Mouse (Mus musculus): ENCODE data around the gene Cemip. TPM values are rescaled to one million over a fixed set of nuclear protein-coding genes. Genes with fewer than 3 reads are reported as not detected.
A peak's percentile ranks its signal among the peaks of the same experiment; 100 is the strongest.

Cemip gene
- polyA plus RNA-seq, 1 experiment from 2014 or later, result 1.7 TPM

- Histone ChIP-seq H3K9me3 (ENCODE audit: low read depth, low read length) (no peaks in the 10 kb centered on the region), H3K4me1 (ENCODE audit: insufficient read depth) (no peaks in the 10 kb centered on the region), H3K27ac (ENCODE audit: low read depth) (no peak overlapping the region), H3K27me3 (ENCODE audit: insufficient read depth, low read length) (no peaks in the 10 kb centered on the region), H3K4me2 (no peak overlapping the region), H3K36me3 (ENCODE audit: insufficient read depth) (no peaks in the 10 kb centered on the region), H3K9ac (no peak overlapping the region), H3K4me3 (ENCODE audit: low read depth, low read length) (no peak overlapping the region)
- DNase-seq (peak; percentile 73), ATAC-seq (ENCODE audit: insufficient read depth) (peak; percentile 81)
- no peak for TF ChIP-seq CTCF (IDR thresholded peaks at IDR 0.05; ENCODE audit: low read depth)
- WGBS, result 33% methylated on average over 5 of the region's 5 CpGs
These were observed 120.1 kb downstream of the Cemip start for GRCm38 (mm10) chr7:83966047-83966818.

- ATAC-seq (ENCODE audit: insufficient read depth) (no peak), DNase-seq (no peak)
- Histone ChIP-seq H3K27me3 (ENCODE audit: insufficient read depth, low read length) (no peaks in the 10 kb centered on the region), H3K9me3 (ENCODE audit: low read depth, low read length) (no peaks in the 10 kb centered on the region), H3K4me2 (no peak overlapping the region), H3K4me1 (ENCODE audit: insufficient read depth) (no peaks in the 10 kb centered on the region), H3K9ac (no peak overlapping the region), H3K4me3 (ENCODE audit: low read depth, low read length) (no peak overlapping the region), H3K27ac (ENCODE audit: low read depth) (no peak overlapping the region), H3K36me3 (ENCODE audit: insufficient read depth) (no peaks in the 10 kb centered on the region)
- TF ChIP-seq CTCF (IDR thresholded peaks at IDR 0.05; ENCODE audit: low read depth), result no peak
These were observed 121.1 kb downstream of the Cemip start for GRCm38 (mm10) chr7:83965181-83965580.

GRCm38 (mm10) chr7:83952511-83952910 lies 133.8 kb downstream of the Cemip start:
- H3K27ac ChIP-seq (ENCODE audit: low read depth), result no peak overlapping the region
- H3K27me3 ChIP-seq (ENCODE audit: insufficient read depth, low read length), result no peaks in the 10 kb centered on the region
- ATAC-seq (ENCODE audit: insufficient read depth), result no peak
- no peak overlapping the region for H3K4me2 ChIP-seq
- no peak overlapping the region for H3K9ac ChIP-seq
- H3K9me3 ChIP-seq (ENCODE audit: low read depth, low read length), result no peaks in the 10 kb centered on the region
- no peaks in the 10 kb centered on the region for H3K4me1 ChIP-seq (ENCODE audit: insufficient read depth)
- no peak for DNase-seq
- no peaks in the 10 kb centered on the region for H3K36me3 ChIP-seq (ENCODE audit: insufficient read depth)
- H3K4me3 ChIP-seq (ENCODE audit: low read depth, low read length), result no peak overlapping the region
- no peak for TF ChIP-seq CTCF (IDR thresholded peaks at IDR 0.05; ENCODE audit: low read depth)
- WGBS, result 80% methylated on average over 9 of the region's 9 CpGs

- Histone ChIP-seq H3K4me3 (ENCODE audit: low read depth, low read length) (no peak overlapping the region), H3K4me2 (no peak overlapping the region), H3K27me3 (ENCODE audit: insufficient read depth, low read length) (no peaks in the 10 kb centered on the region), H3K9me3 (ENCODE audit: low read depth, low read length) (no peaks in the 10 kb centered on the region), H3K9ac (no peak overlapping the region), H3K36me3 (ENCODE audit: insufficient read depth) (no peaks in the 10 kb centered on the region), H3K4me1 (ENCODE audit: insufficient read depth) (no peaks in the 10 kb centered on the region), H3K27ac (ENCODE audit: low read depth) (no peak overlapping the region)
- no peak for TF ChIP-seq CTCF (IDR thresholded peaks at IDR 0.05; ENCODE audit: low read depth)
- DNase-seq (no peak), ATAC-seq (ENCODE audit: insufficient read depth) (no peak)
- WGBS, result 83% methylated on average over 14 of the region's 14 CpGs
These were observed 135.0 kb downstream of the Cemip start for GRCm38 (mm10) chr7:83951327-83951726.

GRCm38 (mm10) chr7:83949662-83950061 lies 136.6 kb downstream of the Cemip start:
- no peak for DNase-seq
- no peak overlapping the region for H3K27ac ChIP-seq (ENCODE audit: low read depth)
- no peak overlapping the region for H3K4me2 ChIP-seq
- no peaks in the 10 kb centered on the region for H3K27me3 ChIP-seq (ENCODE audit: insufficient read depth, low read length)
- WGBS, result 73% methylated on average over 6 of the region's 6 CpGs
- no peaks in the 10 kb centered on the region for H3K9me3 ChIP-seq (ENCODE audit: low read depth, low read length)
- H3K4me3 ChIP-seq (ENCODE audit: low read depth, low read length), result no peak overlapping the region
- H3K4me1 ChIP-seq (ENCODE audit: insufficient read depth), result no peaks in the 10 kb centered on the region
- no peak for TF ChIP-seq CTCF (IDR thresholded peaks at IDR 0.05; ENCODE audit: low read depth)
- no peak for ATAC-seq (ENCODE audit: insufficient read depth)
- no peaks in the 10 kb centered on the region for H3K36me3 ChIP-seq (ENCODE audit: insufficient read depth)
- no peak overlapping the region for H3K9ac ChIP-seq

- no peak for DNase-seq
- Histone ChIP-seq H3K27me3 (ENCODE audit: insufficient read depth, low read length) (no peaks in the 10 kb centered on the region), H3K4me1 (ENCODE audit: insufficient read depth) (no peaks in the 10 kb centered on the region), H3K4me2 (no peak overlapping the region), H3K4me3 (ENCODE audit: low read depth, low read length) (no peak overlapping the region), H3K9ac (no peak overlapping the region), H3K9me3 (ENCODE audit: low read depth, low read length) (no peaks in the 10 kb centered on the region), H3K36me3 (ENCODE audit: insufficient read depth) (no peaks in the 10 kb centered on the region), H3K27ac (ENCODE audit: low read depth) (no peak overlapping the region)
- 51% methylated on average over 7 of the region's 7 CpGs for WGBS
- ATAC-seq (ENCODE audit: insufficient read depth), result no peak
- no peak for TF ChIP-seq CTCF (IDR thresholded peaks at IDR 0.05; ENCODE audit: low read depth)
These were observed 137.6 kb downstream of the Cemip start for GRCm38 (mm10) chr7:83948743-83949142.

GRCm38 (mm10) chr7:83941701-83942101 lies 144.6 kb downstream of the Cemip start:
- no peaks in the 10 kb centered on the region for H3K27me3 ChIP-seq (ENCODE audit: insufficient read depth, low read length)
- no peaks in the 10 kb centered on the region for H3K4me1 ChIP-seq (ENCODE audit: insufficient read depth)
- no peak overlapping the region for H3K9ac ChIP-seq
- H3K9me3 ChIP-seq (ENCODE audit: low read depth, low read length), result no peaks in the 10 kb centered on the region
- no peak for TF ChIP-seq CTCF (IDR thresholded peaks at IDR 0.05; ENCODE audit: low read depth)
- no peaks in the 10 kb centered on the region for H3K36me3 ChIP-seq (ENCODE audit: insufficient read depth)
- DNase-seq (no peak), ATAC-seq (ENCODE audit: insufficient read depth) (no peak)
- no peak overlapping the region for H3K4me2 ChIP-seq
- H3K27ac ChIP-seq (ENCODE audit: low read depth), result no peak overlapping the region
- WGBS, result 88% methylated on average over 8 of the region's 8 CpGs
- no peak overlapping the region for H3K4me3 ChIP-seq (ENCODE audit: low read depth, low read length)

Data from lung, embryonic 14.5 days (tissue).